Mouse (Mus musculus): ENCODE results near the gene Diexf. TPM values are rescaled to one million over a fixed set of nuclear protein-coding genes. Genes with fewer than 3 reads are reported as not detected.

The Diexf gene
- 10.1 and 11.5 TPM in 2 replicates for polyA plus RNA-seq (2016; fragmentation: Nextera tagmentation; extraction: Ambion mirVana)

GRCm38 (mm10) chr1:193129786-193130455 lies at the start of gene Diexf:
Gene Diexf, minus strand, starts transcription at chr1:193130272.
- peaks cover 11% of the 10 kb centered on the region for H3K4me1 ChIP-seq
- no peaks in the 10 kb centered on the region for H3K27me3 ChIP-seq (ENCODE audit: low read depth, poor library complexity, severe bottlenecking)
- WGBS: under 1% methylated on average over 61 of the region's 61 CpGs
- H3K9me3 ChIP-seq (replicated peaks): no peaks in the 10 kb centered on the region
- peak; percentile 100 for DNase-seq (ENCODE audit: low spot score)
- H3K4me3 ChIP-seq: peak within 1 kb of the TSS; percentile 82
- peaks cover 34% of the 10 kb centered on the region for H3K36me3 ChIP-seq
- peak within 1 kb of the TSS; percentile 86 for H3K27ac ChIP-seq

- no peaks in the 10 kb centered on the region for H3K9me3 ChIP-seq (replicated peaks)
- WGBS: 90% methylated on average over 13 of the region's 13 CpGs
- peak overlapping the region; percentile 91 for H3K27ac ChIP-seq
- no peak for DNase-seq (ENCODE audit: low spot score)
- H3K36me3 ChIP-seq: no peaks in the 10 kb centered on the region
- peaks cover 23% of the 10 kb centered on the region for H3K4me1 ChIP-seq
- peak overlapping the region; percentile 74 for H3K4me3 ChIP-seq
- no peaks in the 10 kb centered on the region for H3K27me3 ChIP-seq (ENCODE audit: low read depth, poor library complexity, severe bottlenecking)
Observed at GRCm38 (mm10) chr1:193174143-193174733, 44.2 kb upstream of the Diexf start.

- DNase-seq (ENCODE audit: low spot score): no peak
- Histone ChIP-seq H3K27ac (peak overlapping the region; percentile 91), H3K4me3 (peak overlapping the region; percentile 74), H3K9me3 (replicated peaks) (no peaks in the 10 kb centered on the region), H3K36me3 (no peaks in the 10 kb centered on the region), H3K4me1 (peaks cover 23% of the 10 kb centered on the region), H3K27me3 (ENCODE audit: low read depth, poor library complexity, severe bottlenecking) (no peaks in the 10 kb centered on the region)
- WGBS: 20% methylated on average over 9 of the region's 9 CpGs
Observed at GRCm38 (mm10) chr1:193173810-193174129, 43.7 kb upstream of the Diexf start.

GRCm38 (mm10) chr1:193172991-193173809 lies 43.1 kb upstream of the Diexf start:
- 1% methylated on average over 48 of the region's 48 CpGs for WGBS
- Histone ChIP-seq H3K27me3 (ENCODE audit: low read depth, poor library complexity, severe bottlenecking) (no peaks in the 10 kb centered on the region), H3K4me1 (peaks cover 23% of the 10 kb centered on the region), H3K4me3 (peak overlapping the region; percentile 74), H3K36me3 (no peaks in the 10 kb centered on the region), H3K27ac (peak overlapping the region; percentile 91), H3K9me3 (replicated peaks) (no peaks in the 10 kb centered on the region)
- DNase-seq (ENCODE audit: low spot score): peak; percentile 97

- Histone ChIP-seq H3K27me3 (ENCODE audit: low read depth, poor library complexity, severe bottlenecking) (no peaks in the 10 kb centered on the region), H3K27ac (no peak overlapping the region), H3K4me1 (peaks cover 23% of the 10 kb centered on the region), H3K9me3 (replicated peaks) (no peaks in the 10 kb centered on the region), H3K4me3 (no peak overlapping the region), H3K36me3 (no peaks in the 10 kb centered on the region)
- no peak for DNase-seq (ENCODE audit: low spot score)
- 90% methylated on average over 2 of the region's 2 CpGs for WGBS
Observed at GRCm38 (mm10) chr1:193169856-193170255, 39.8 kb upstream of the Diexf start.

- Histone ChIP-seq H3K27ac (no peak overlapping the region), H3K27me3 (ENCODE audit: low read depth, poor library complexity, severe bottlenecking) (no peaks in the 10 kb centered on the region), H3K4me1 (peaks cover 17% of the 10 kb centered on the region), H3K4me3 (no peak overlapping the region), H3K36me3 (no peaks in the 10 kb centered on the region), H3K9me3 (replicated peaks) (no peaks in the 10 kb centered on the region)
- 87% methylated on average over 7 of the region's 7 CpGs for WGBS
- no peak for DNase-seq (ENCODE audit: low spot score)
Observed at GRCm38 (mm10) chr1:193169228-193169627, 39.2 kb upstream of the Diexf start.

- 89% methylated on average over 3 of the region's 3 CpGs for WGBS
- H3K27ac ChIP-seq: no peak within 1 kb of the TSS
- no peak for DNase-seq (ENCODE audit: low spot score)
- no peaks in the 10 kb centered on the region for H3K27me3 ChIP-seq (ENCODE audit: low read depth, poor library complexity, severe bottlenecking)
- H3K9me3 ChIP-seq (replicated peaks): no peaks in the 10 kb centered on the region
- H3K4me1 ChIP-seq: peaks cover 7% of the 10 kb centered on the region
- H3K4me3 ChIP-seq: no peak within 1 kb of the TSS
- H3K36me3 ChIP-seq: no peaks in the 10 kb centered on the region
Observed at GRCm38 (mm10) chr1:193167746-193168145, 37.7 kb upstream of the Diexf start, which contains the start of gene A130010J15Rik. Gene A130010J15Rik, plus strand, starts transcription at chr1:193168046.

GRCm38 (mm10) chr1:193160317-193161032 lies 30.4 kb upstream of the Diexf start:
- Histone ChIP-seq H3K9me3 (replicated peaks) (no peaks in the 10 kb centered on the region), H3K27me3 (ENCODE audit: low read depth, poor library complexity, severe bottlenecking) (peaks cover 5% of the 10 kb centered on the region; the same call in 1 of the 2 replicates), H3K4me3 (peak overlapping the region; percentile 46), H3K27ac (peak overlapping the region; percentile 39; the same call in 1 of the 2 replicates), H3K36me3 (no peaks in the 10 kb centered on the region), H3K4me1 (peaks cover 8% of the 10 kb centered on the region)
- 17% methylated on average over 18 of the region's 18 CpGs for WGBS
- DNase-seq (ENCODE audit: low spot score): peak; percentile 69

- Histone ChIP-seq H3K4me3 (no peak overlapping the region), H3K27me3 (ENCODE audit: low read depth, poor library complexity, severe bottlenecking) (peaks cover 14% of the 10 kb centered on the region), H3K4me1 (peaks cover 8% of the 10 kb centered on the region), H3K27ac (no peak overlapping the region), H3K36me3 (no peaks in the 10 kb centered on the region), H3K9me3 (replicated peaks) (no peaks in the 10 kb centered on the region)
- 45% methylated on average over 1 of the region's 1 CpGs for WGBS
- no peak for DNase-seq (ENCODE audit: low spot score)
Observed at GRCm38 (mm10) chr1:193159613-193160012, 29.5 kb upstream of the Diexf start.

- Histone ChIP-seq H3K4me1 (peaks cover 8% of the 10 kb centered on the region), H3K36me3 (no peaks in the 10 kb centered on the region), H3K27ac (no peak overlapping the region), H3K4me3 (no peak overlapping the region), H3K27me3 (ENCODE audit: low read depth, poor library complexity, severe bottlenecking) (peaks cover 18% of the 10 kb centered on the region), H3K9me3 (replicated peaks) (no peaks in the 10 kb centered on the region)
- 19% methylated on average over 3 of the region's 3 CpGs for WGBS
- no peak for DNase-seq (ENCODE audit: low spot score)
Observed at GRCm38 (mm10) chr1:193159163-193159562, 29.1 kb upstream of the Diexf start.

GRCm38 (mm10) chr1:193157111-193157492 lies 27.0 kb upstream of the Diexf start:
- Histone ChIP-seq H3K4me3 (no peak overlapping the region), H3K36me3 (no peaks in the 10 kb centered on the region), H3K9me3 (replicated peaks) (no peaks in the 10 kb centered on the region), H3K27me3 (ENCODE audit: low read depth, poor library complexity, severe bottlenecking) (peaks cover 39% of the 10 kb centered on the region), H3K4me1 (peaks cover 18% of the 10 kb centered on the region), H3K27ac (no peak overlapping the region)
- 85% methylated on average over 8 of the region's 8 CpGs for whole genome bisulfite sequencing
- DNase-seq (ENCODE audit: low spot score): no peak

- WGBS: 84% methylated on average over 15 of the region's 15 CpGs
- Histone ChIP-seq H3K36me3 (no peaks in the 10 kb centered on the region), H3K4me3 (no peak overlapping the region), H3K4me1 (peaks cover 18% of the 10 kb centered on the region), H3K27me3 (ENCODE audit: low read depth, poor library complexity, severe bottlenecking) (peaks cover 45% of the 10 kb centered on the region), H3K27ac (no peak overlapping the region), H3K9me3 (replicated peaks) (no peaks in the 10 kb centered on the region)
- no peak for DNase-seq (ENCODE audit: low spot score)
Observed at GRCm38 (mm10) chr1:193156316-193157110, 26.4 kb upstream of the Diexf start.
